Comparison of ENCODE assay signal across 9 mouse cellular contexts in genomic region chr15:97338377-97339060, GRCm38 (mm10).
A peak's percentile ranks its signal among the peaks of the same experiment; 100 is the strongest.
DNase-seq lines count a peak whose midpoint lies in the region; ATAC-seq and TF ChIP-seq lines count a peak whose summit lies in the region.
"Had no signal": no experiment of that assay in that cellular context is flagged by ENCODE, and none has a peak within 500 bp of the region (broad histone marks: within the 10 kb centered on the region; RNA-seq: fewer than 3 reads in every experiment).

No protein-coding gene starts in this region.

- no peak for TF ChIP-seq CTCF in layer of hippocampus, adult 2 months (conservative IDR thresholded peaks at IDR 0.05)

- H3K27me3 ChIP-seq in heart, embryonic 10.5 days (ENCODE audit: insufficient read depth, poor library complexity, severe bottlenecking) = no peaks in the 10 kb centered on the region
- H3K27me3 ChIP-seq in hindbrain, embryonic 13.5 days = no peaks in the 10 kb centered on the region
- H3K27me3 ChIP-seq in midbrain, embryonic 11.5 days (ENCODE audit: control insufficient read depth, insufficient read depth, low read length) = no peaks in the 10 kb centered on the region

- no peaks in the 10 kb centered on the region; the same call in 1 of the 2 replicates for H3K9me3 ChIP-seq in heart, embryonic 10.5 days
- peaks cover 7% of the 10 kb centered on the region; the same call in 1 of the 2 replicates for H3K9me3 ChIP-seq in hindbrain, embryonic 13.5 days
- H3K9me3 ChIP-seq in midbrain, embryonic 11.5 days (ENCODE audit: control insufficient read depth, low read length) = no peaks in the 10 kb centered on the region; the same call in 1 of the 2 replicates

- H3K4me2 ChIP-seq in hindbrain, embryonic 13.5 days = peak overlapping the region; percentile 50
- peak overlapping the region; percentile 44 for H3K4me2 ChIP-seq in midbrain, embryonic 11.5 days

- H3K9ac ChIP-seq in hindbrain, embryonic 13.5 days = no peak overlapping the region
- peak overlapping the region; percentile 33 for H3K9ac ChIP-seq in midbrain, embryonic 11.5 days (ENCODE audit: low read length)

- intact Hi-C loops in heart, postnatal 14 days (cut with DNase I) = no loop called here

- peak overlapping the region; percentile 80 for H3K27ac ChIP-seq in heart, embryonic 10.5 days
- no peak overlapping the region for H3K27ac ChIP-seq in hindbrain, embryonic 13.5 days
- no peak overlapping the region for H3K27ac ChIP-seq in midbrain, embryonic 11.5 days (ENCODE audit: low read depth, low read length)
- no peak overlapping the region for H3K27ac ChIP-seq in layer of hippocampus, adult 2 months
- H3K27ac ChIP-seq: macrophage had no signal

- no peak for DNase-seq in heart, embryonic 10.5 days (ENCODE audit: low spot score)
- DNase-seq in heart, postnatal 14 days = no peak
- DNase-seq in Muller cell, postnatal 12 days (ENCODE audit: inconsistent ontology term) = peak; percentile 27
- peak; percentile 90 for DNase-seq in midbrain, embryonic 11.5 days (ENCODE audit: low spot score, missing footprints)
- no peak for DNase-seq in layer of hippocampus, adult 2 months (ENCODE audit: low spot score in 2 of 2)
- DNase-seq in cerebellum, postnatal 14 days = no peak
- DNase-seq in lung, postnatal 36 days = no peak

- no peaks in the 10 kb centered on the region for H3K36me3 ChIP-seq in heart, embryonic 10.5 days
- H3K36me3 ChIP-seq in hindbrain, embryonic 13.5 days = peaks cover 4% of the 10 kb centered on the region; the same call in 1 of the 2 replicates
- H3K36me3 ChIP-seq in midbrain, embryonic 11.5 days (ENCODE audit: control insufficient read depth, insufficient read depth, low read length) = no peaks in the 10 kb centered on the region

- 6% methylated on average over 17 of the region's 17 CpGs for WGBS in heart, embryonic 10.5 days
- 6% methylated on average over 17 of the region's 17 CpGs for WGBS in hindbrain, embryonic 13.5 days
- 6% methylated on average over 16 of the region's 17 CpGs for WGBS in midbrain, embryonic 11.5 days

- H3K4me1 ChIP-seq in heart, embryonic 10.5 days = peaks cover 20% of the 10 kb centered on the region
- peaks cover 10% of the 10 kb centered on the region for H3K4me1 ChIP-seq in hindbrain, embryonic 13.5 days (replicated peaks)
- H3K4me1 ChIP-seq in midbrain, embryonic 11.5 days (ENCODE audit: control insufficient read depth, insufficient read depth, low read length) = peaks cover 3% of the 10 kb centered on the region; the same call in 1 of the 2 replicates

- H3K4me3 ChIP-seq in heart, embryonic 10.5 days = peak overlapping the region; percentile 58
- peak overlapping the region; percentile 22 for H3K4me3 ChIP-seq in hindbrain, embryonic 13.5 days
- 0 out of 2 replicates have a peak overlapping the region, but pooled peaks have one; percentile 15 for H3K4me3 ChIP-seq in midbrain, embryonic 11.5 days (ENCODE audit: low read depth, low read length)
- H3K4me3 ChIP-seq in layer of hippocampus, adult 2 months = no peak overlapping the region

- ATAC-seq in hindbrain, embryonic 13.5 days (ENCODE audit: low FRiP score) = no peak
- no peak for ATAC-seq in midbrain, embryonic 11.5 days (ENCODE audit: low FRiP score)

Comparison
In these comparisons a context has a peak if more than half of its experiments do, and no peak if none do; other contexts are left out.
1. DNase-seq: peak in Muller cell, postnatal 12 days (single experiment) and midbrain, embryonic 11.5 days (single experiment); none in heart, embryonic 10.5 days (single experiment), heart, postnatal 14 days (0 of 2), layer of hippocampus, adult 2 months (0 of 2), cerebellum, postnatal 14 days (0 of 2) and lung, postnatal 36 days (single experiment).